Mouse (Mus musculus) brain, embryonic 14.5 days (tissue): ENCODE results near the gene Aox2.

Experiments
- CTCF ChIP-seq: fragments of 200-500 bp; IDR thresholded peaks from 2 replicates; pipeline ENCODE4 v1.5.1; 2012; ENCODE audit warnings: inconsistent platforms, mild to moderate bottlenecking, moderate library complexity, borderline replicate concordance; ENCODE audit not compliant: insufficient read depth, insufficient read length; ENCODE audit errors: extremely low read depth
- POLR2A ChIP-seq: fragments of 200-500 bp; IDR thresholded peaks from 2 replicates; pipeline ENCODE4 v1.6.1; 2012; ENCODE audit warnings: mild to moderate bottlenecking, inconsistent platforms, borderline replicate concordance; ENCODE audit not compliant: poor library complexity, insufficient read depth, insufficient read length, severe bottlenecking; ENCODE audit errors: extremely low read depth

DNA sequence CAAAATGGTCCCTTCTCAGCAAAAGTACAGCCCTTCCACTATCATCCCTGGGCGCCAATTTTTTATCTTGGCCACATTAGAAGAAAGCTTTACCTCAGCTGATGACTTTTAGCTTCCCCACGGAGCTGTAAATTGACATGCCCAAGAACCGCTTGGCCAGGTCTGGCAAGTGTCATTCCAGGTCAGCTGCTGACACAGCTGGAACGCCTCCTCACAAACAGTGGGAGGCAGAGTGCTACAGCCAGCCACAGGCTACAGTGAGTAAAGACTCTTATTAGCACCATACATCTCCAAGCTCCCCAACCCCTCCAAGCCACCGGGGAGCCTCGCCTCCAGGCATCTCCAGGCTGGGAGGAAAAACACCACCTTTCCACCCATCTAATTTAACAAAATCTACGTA, 63.5 kb downstream of the Aox2 start:
- TF ChIP-seq CTCF (no peak), POLR2A (no peak)
